Mouse (Mus musculus) limb, embryonic 15.5 days (tissue): ENCODE data around the gene Mpped2. TPM values are rescaled to one million over a fixed set of nuclear protein-coding genes. Genes with fewer than 3 reads are reported as not detected.

Experiments
- ATAC-seq: fragments of 200-750 bp; cut with Nextera tagmentation; 2 replicates; pipeline ENCODE4 v1.8.0; 2017; ENCODE audit warnings: low read depth, moderate TSS enrichment; ENCODE audit not compliant: insufficient number of reproducible peaks, low FRiP score, low TSS enrichment
- H3K27ac ChIP-seq: fragments of 300-500 bp; sonication (generic); 2 replicates; pipeline ENCODE4 v1.5.1; 2015; ENCODE audit warnings: moderate library complexity, mild to moderate bottlenecking, inconsistent platforms
- H3K27me3 ChIP-seq: fragments of 300-500 bp; sonication (generic); 2 replicates; pipeline ENCODE4 v1.6.1; 2015; ENCODE audit warnings: inconsistent platforms
- H3K36me3 ChIP-seq: fragments of 300-500 bp; sonication (generic); 2 replicates; pipeline ENCODE4 v1.6.1; 2015; ENCODE audit warnings: inconsistent platforms
- H3K4me1 ChIP-seq: fragments of 300-500 bp; sonication (generic); 2 replicates; pipeline ENCODE4 v1.6.1; 2015; ENCODE audit warnings: inconsistent platforms
- H3K4me2 ChIP-seq: fragments of 300-500 bp; sonication (generic); 2 replicates; pipeline ENCODE4 v1.6.1; 2015; ENCODE audit warnings: mild to moderate bottlenecking, inconsistent platforms
- H3K4me3 ChIP-seq: fragments of 300-500 bp; sonication (generic); 2 replicates; pipeline ENCODE4 v1.5.1; 2015; ENCODE audit warnings: mild to moderate bottlenecking, inconsistent platforms
- H3K9ac ChIP-seq: fragments of 300-500 bp; sonication (generic); 2 replicates; pipeline ENCODE4 v1.6.1; 2015; ENCODE audit warnings: inconsistent platforms
- H3K9me3 ChIP-seq: fragments of 300-500 bp; sonication (generic); 2 replicates; pipeline ENCODE4 v1.6.1; 2016; ENCODE audit warnings: inconsistent platforms
- WGBS: fragments of 180-500 bp; shearing (Covaris S2); methylation state at CpG from one replicate; pipeline ENCODE4 v1.1.7; 2015; 5-methylcytosine and 5-hydroxymethylcytosine counted together
- polyA plus RNA-seq: library from polyadenylated mRNA; unstranded; fragments of >200 nt; fragmentation: Nextera tagmentation; extraction: Ambion mirVana; gene quantifications from 2 replicates; pipeline ENCODE4 v1.2.1, GENCODE M21; 2015

Gene Mpped2
- polyA plus RNA-seq, 1 experiment from 2014 or later: 67.3 TPM

DNA sequence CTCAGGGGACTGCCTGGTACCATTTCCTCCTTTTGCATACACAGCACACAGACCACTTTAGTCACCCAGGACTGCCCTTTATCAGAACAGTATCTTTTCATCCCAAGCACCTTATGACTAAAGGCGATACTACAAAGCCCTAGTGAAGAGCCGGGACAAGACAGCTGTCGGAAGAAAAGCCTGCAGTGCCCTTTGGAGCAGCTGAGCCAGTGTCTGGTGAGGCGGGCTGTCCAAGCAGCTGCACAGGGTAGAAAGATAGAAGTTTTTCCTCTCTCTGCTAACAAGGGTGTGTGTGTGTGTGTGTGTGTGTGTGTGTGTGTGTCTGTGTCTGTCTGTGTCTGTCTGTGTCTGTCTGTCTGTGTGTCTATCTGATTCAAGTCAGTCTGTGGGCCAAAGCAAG lies 161.1 kb downstream of the Mpped2 start:
- Histone ChIP-seq H3K4me3 (no peak overlapping the region), H3K27me3 (no peaks in the 10 kb centered on the region), H3K9me3 (no peaks in the 10 kb centered on the region), H3K4me1 (peaks cover 41% of the 10 kb centered on the region), H3K36me3 (no peaks in the 10 kb centered on the region; the same call in 1 of the 2 replicates), H3K4me2 (no peak overlapping the region), H3K9ac (no peak overlapping the region), H3K27ac (no peak overlapping the region)
- 68% methylated on average over 4 of the region's 4 CpGs for WGBS
- no peak for ATAC-seq

DNA sequence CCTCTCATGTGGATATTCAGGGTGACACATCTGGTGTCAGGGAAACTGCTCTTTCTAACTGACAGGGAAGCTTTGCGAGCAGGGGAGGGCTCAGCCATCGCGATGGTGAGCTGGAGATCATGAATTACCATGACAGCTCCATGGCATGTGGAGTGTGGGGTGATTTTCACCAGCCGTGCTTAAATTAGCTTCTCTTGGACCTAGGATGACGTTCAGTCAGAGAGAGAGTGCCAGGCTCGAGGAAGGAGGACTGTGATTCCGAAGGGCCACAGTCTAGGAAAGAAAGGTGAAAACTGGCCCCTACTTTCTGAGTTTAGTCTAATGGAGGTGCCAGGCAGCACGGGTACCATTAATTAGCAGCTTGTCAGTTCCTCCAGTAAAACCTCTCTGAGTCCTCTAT lies 161.7 kb downstream of the Mpped2 start:
- Histone ChIP-seq H3K4me3 (no peak overlapping the region), H3K4me1 (peaks cover 41% of the 10 kb centered on the region), H3K9ac (no peak overlapping the region), H3K9me3 (no peaks in the 10 kb centered on the region), H3K27ac (no peak overlapping the region), H3K27me3 (no peaks in the 10 kb centered on the region), H3K36me3 (no peaks in the 10 kb centered on the region; the same call in 1 of the 2 replicates), H3K4me2 (no peak overlapping the region)
- 27% methylated on average over 8 of the region's 8 CpGs for WGBS
- no peak for ATAC-seq

GRCm38 (mm10) chr2:106855184-106855583 lies 162.1 kb downstream of the Mpped2 start:
- H3K9me3 ChIP-seq: no peaks in the 10 kb centered on the region
- no peak overlapping the region for H3K4me2 ChIP-seq
- 35% methylated on average over 13 of the region's 13 CpGs for WGBS
- H3K4me3 ChIP-seq: no peak overlapping the region
- ATAC-seq: no peak
- peaks cover 41% of the 10 kb centered on the region for H3K4me1 ChIP-seq
- no peak overlapping the region for H3K27ac ChIP-seq
- no peaks in the 10 kb centered on the region for H3K27me3 ChIP-seq
- H3K9ac ChIP-seq: no peak overlapping the region
- H3K36me3 ChIP-seq: no peaks in the 10 kb centered on the region; the same call in 1 of the 2 replicates

- ATAC-seq: no peak
- Histone ChIP-seq H3K36me3 (no peaks in the 10 kb centered on the region; the same call in 1 of the 2 replicates), H3K9me3 (no peaks in the 10 kb centered on the region), H3K27me3 (no peaks in the 10 kb centered on the region), H3K9ac (no peak overlapping the region), H3K27ac (peak overlapping the region; percentile 38; the same call in 1 of the 2 replicates), H3K4me2 (no peak overlapping the region), H3K4me1 (peaks cover 41% of the 10 kb centered on the region), H3K4me3 (no peak overlapping the region)
- WGBS: 25% methylated on average over 12 of the region's 12 CpGs
Observed at GRCm38 (mm10) chr2:106855623-106856350, 162.7 kb downstream of the Mpped2 start.

DNA sequence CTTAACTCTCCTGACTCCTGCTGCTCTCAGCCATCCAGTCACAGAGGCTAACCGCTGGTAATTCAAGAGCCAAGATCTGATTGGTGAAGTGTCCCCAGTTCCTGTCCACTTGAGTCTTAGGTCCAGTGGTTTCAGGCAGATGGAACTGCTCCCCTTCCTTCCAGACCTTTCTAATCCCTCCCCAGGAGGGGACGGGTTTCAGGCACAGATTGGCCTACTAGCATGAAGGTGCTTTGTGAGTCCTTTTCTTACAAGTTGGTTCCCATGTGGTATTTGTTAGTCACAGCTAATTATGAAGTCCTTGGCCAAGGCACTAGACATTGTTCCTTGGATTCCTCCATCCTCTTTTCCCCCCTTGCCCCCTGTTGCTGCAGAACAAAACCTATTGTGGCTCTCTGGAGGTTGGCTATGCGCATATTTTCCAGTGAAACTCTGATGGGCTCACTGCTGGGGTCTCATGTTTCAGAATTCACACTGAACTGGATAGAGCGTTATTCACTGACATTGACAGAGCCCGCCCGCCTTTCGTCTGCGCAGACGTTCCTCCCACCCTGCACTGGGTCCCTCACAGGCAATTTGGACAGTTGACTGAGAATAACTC lies 163.4 kb downstream of the Mpped2 start:
- H3K9me3 ChIP-seq: no peaks in the 10 kb centered on the region
- ATAC-seq: peak; percentile 57; the same call in 1 of the 2 replicates
- no peak overlapping the region for H3K4me3 ChIP-seq
- no peaks in the 10 kb centered on the region for H3K27me3 ChIP-seq
- 38% methylated on average over 9 of the region's 9 CpGs for WGBS
- H3K36me3 ChIP-seq: no peaks in the 10 kb centered on the region
- no peak overlapping the region for H3K4me2 ChIP-seq
- peaks cover 41% of the 10 kb centered on the region for H3K4me1 ChIP-seq
- peak overlapping the region; percentile 50 for H3K27ac ChIP-seq
- H3K9ac ChIP-seq: no peak overlapping the region

- no peak for ATAC-seq
- H3K4me3 ChIP-seq: no peak overlapping the region
- WGBS: 55% methylated on average over 4 of the region's 4 CpGs
- peak overlapping the region; percentile 50; the same call in 1 of the 2 replicates for H3K27ac ChIP-seq
- no peaks in the 10 kb centered on the region for H3K27me3 ChIP-seq
- no peak overlapping the region for H3K4me2 ChIP-seq
- no peaks in the 10 kb centered on the region for H3K9me3 ChIP-seq
- H3K9ac ChIP-seq: no peak overlapping the region
- no peaks in the 10 kb centered on the region for H3K36me3 ChIP-seq
- H3K4me1 ChIP-seq: peaks cover 41% of the 10 kb centered on the region
Observed at GRCm38 (mm10) chr2:106857258-106857657, 164.2 kb downstream of the Mpped2 start.

GRCm38 (mm10) chr2:106857711-106858110 lies 164.6 kb downstream of the Mpped2 start:
- Histone ChIP-seq H3K27ac (0 out of 2 replicates have a peak overlapping the region, but pooled peaks have one; percentile 6), H3K4me1 (peaks cover 44% of the 10 kb centered on the region), H3K9ac (no peak overlapping the region), H3K4me3 (no peak overlapping the region), H3K27me3 (no peaks in the 10 kb centered on the region), H3K36me3 (no peaks in the 10 kb centered on the region), H3K4me2 (no peak overlapping the region), H3K9me3 (no peaks in the 10 kb centered on the region)
- no peak for ATAC-seq
- WGBS: 56% methylated on average over 4 of the region's 4 CpGs

DNA sequence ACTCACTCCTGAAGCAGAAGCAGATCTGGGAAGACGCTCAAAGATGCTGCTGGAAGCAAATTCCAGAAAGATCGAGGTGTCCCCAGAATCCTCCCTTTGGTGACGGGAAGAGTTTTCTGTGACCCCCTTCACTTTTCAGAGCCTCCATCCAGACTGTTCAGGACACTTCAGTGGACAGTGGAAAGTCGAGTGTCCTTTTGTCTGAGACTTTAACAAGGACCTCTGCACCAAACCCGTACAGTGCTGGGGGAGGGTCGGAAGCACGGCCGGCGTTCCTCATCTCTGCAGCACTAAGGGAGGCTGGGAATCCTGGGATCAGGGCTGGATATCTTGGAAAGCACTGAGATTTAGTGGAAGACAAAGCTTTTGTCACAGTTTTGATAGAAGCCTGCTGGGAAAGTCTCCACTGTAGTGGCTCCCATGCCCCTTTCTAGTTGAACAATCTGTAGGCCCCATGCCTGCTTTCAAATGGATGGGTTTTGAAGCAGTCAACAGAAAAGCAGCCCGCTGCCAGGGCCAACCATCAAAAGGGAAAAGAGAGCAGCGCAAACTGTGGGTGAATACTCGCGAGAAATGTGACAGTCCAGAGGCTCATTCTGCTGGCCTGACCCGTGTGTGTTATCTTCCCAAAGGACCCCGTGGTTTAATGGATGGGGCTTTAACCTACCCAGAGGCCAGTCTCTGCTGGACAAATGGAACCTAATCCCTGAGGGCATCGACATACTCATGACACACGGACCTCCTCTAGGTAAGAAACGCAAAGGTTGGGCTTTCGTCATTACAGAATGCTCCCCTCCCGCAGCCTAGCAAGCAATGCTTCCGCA lies 168.0 kb downstream of the Mpped2 start:
- no peak overlapping the region for H3K9ac ChIP-seq
- H3K27ac ChIP-seq: no peak overlapping the region
- H3K27me3 ChIP-seq: no peaks in the 10 kb centered on the region
- H3K36me3 ChIP-seq: no peaks in the 10 kb centered on the region
- H3K4me2 ChIP-seq: no peak overlapping the region
- ATAC-seq: no peak
- WGBS: 81% methylated on average over 21 of the region's 21 CpGs
- H3K4me3 ChIP-seq: no peak overlapping the region
- H3K4me1 ChIP-seq: peaks cover 35% of the 10 kb centered on the region
- no peaks in the 10 kb centered on the region for H3K9me3 ChIP-seq

GRCm38 (mm10) chr2:106863050-106863653 lies 170.1 kb downstream of the Mpped2 start:
- Histone ChIP-seq H3K36me3 (no peaks in the 10 kb centered on the region), H3K4me2 (no peak overlapping the region), H3K9ac (no peak overlapping the region), H3K9me3 (no peaks in the 10 kb centered on the region), H3K4me3 (no peak overlapping the region), H3K27me3 (no peaks in the 10 kb centered on the region), H3K27ac (no peak overlapping the region), H3K4me1 (peaks cover 16% of the 10 kb centered on the region)
- WGBS: 54% methylated on average over 11 of the region's 11 CpGs
- ATAC-seq: no peak

DNA sequence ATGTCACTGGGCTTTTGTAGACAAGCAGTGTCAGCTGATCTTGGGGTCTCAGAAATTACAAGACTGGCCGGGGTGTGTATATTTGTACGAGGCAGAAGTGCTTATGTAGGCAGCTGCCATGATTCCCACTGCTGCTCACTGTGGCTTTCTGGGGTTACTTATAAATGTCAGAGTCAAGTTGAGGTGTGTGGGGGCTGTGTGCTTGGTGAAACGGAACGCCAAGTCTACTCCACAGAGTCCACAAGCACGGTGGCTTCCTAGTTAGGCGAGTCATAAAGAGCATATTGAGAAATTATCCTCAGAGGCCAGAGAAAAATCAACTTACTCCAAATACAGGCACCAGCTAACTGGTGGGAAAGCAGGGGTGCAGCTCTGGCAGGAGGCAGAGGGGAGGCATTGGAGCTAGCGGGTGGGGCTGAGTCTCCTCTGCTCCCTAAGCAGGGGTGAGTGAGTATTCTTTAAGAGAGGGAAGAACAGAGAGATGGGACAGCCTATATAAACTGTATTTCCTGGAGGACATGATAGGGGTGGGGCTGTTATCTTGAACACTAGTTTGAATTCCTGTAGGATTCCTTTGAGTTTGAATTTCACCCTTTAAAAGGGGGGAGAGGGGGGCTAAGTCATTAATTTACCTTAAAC lies 172.2 kb downstream of the Mpped2 start:
- Histone ChIP-seq H3K4me3 (no peak overlapping the region), H3K27ac (no peak overlapping the region), H3K4me2 (no peak overlapping the region), H3K9me3 (no peaks in the 10 kb centered on the region), H3K36me3 (peaks cover 1% of the 10 kb centered on the region; the same call in 1 of the 2 replicates), H3K4me1 (peaks cover 16% of the 10 kb centered on the region), H3K9ac (no peak overlapping the region), H3K27me3 (no peaks in the 10 kb centered on the region)
- no peak; the same call in 1 of the 2 replicates for ATAC-seq
- WGBS: 64% methylated on average over 7 of the region's 7 CpGs

DNA sequence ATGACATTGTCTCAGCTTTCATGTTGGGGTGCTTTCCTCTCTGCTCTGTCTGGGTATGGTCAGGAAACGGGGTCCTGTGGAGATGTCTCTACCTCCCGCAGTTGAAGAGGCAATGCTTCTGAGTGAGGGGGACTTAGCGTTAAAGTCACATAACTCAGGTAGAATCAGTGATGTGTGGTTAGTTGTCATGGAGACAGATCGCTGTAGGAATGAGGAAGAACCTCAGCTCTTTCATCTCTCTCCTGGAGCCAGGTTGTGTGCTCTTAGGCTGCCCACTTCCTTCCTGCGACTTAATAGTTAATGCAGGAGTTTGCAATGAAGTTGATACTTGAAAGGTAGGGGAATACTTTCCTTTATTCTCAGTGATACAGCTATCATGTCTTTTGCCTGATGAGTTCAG lies 173.2 kb downstream of the Mpped2 start:
- 0 out of 2 replicates have a peak overlapping the region, but pooled peaks have one; percentile 33 for H3K27ac ChIP-seq

More for the DNA sequence above, 173.2 kb downstream of the Mpped2 start:
- WGBS: 52% methylated on average over 5 of the region's 5 CpGs
- H3K9ac ChIP-seq: no peak overlapping the region
- H3K4me1 ChIP-seq: peaks cover 16% of the 10 kb centered on the region
- ATAC-seq: no peak
- H3K27me3 ChIP-seq: no peaks in the 10 kb centered on the region
- no peak overlapping the region for H3K4me3 ChIP-seq
- H3K36me3 ChIP-seq: peaks cover 6% of the 10 kb centered on the region; the same call in 1 of the 2 replicates
- no peaks in the 10 kb centered on the region for H3K9me3 ChIP-seq
- H3K4me2 ChIP-seq: no peak overlapping the region
